Mouse (Mus musculus): ENCODE results near the gene Mrtfb.

The Mrtfb gene

DNA sequence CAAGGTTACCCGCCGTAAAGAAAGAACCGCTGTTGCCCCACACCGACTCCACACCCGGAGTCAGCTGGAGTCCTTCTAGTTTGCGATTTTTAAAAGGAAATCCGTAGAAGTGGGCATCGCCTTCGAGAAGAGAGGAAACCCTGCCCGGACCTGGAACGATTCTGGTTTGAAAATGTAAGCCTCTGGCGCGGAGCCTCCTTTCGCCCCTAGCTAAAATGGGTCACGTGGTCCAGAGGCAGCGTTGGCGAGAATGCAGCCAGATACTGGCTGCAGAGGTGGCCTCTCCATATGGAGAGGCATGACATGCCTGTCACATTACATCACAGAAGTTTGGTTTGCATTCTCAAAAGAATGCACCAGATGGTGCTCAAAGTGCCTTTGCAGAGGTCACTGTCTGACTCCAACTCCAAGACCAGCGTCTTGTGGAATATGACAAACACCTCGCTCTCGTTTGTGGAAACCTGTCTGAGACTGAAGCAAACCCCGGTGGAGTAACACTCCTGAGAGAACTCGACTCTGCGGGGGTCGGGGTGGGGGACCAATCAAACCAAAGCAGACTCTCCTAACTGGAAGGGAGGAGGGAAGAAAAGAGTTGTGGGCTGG, 181.6 kb downstream of the Mrtfb start:
- peak; percentile 56 for DNase-seq (ENCODE audit: low spot score)

DNA sequence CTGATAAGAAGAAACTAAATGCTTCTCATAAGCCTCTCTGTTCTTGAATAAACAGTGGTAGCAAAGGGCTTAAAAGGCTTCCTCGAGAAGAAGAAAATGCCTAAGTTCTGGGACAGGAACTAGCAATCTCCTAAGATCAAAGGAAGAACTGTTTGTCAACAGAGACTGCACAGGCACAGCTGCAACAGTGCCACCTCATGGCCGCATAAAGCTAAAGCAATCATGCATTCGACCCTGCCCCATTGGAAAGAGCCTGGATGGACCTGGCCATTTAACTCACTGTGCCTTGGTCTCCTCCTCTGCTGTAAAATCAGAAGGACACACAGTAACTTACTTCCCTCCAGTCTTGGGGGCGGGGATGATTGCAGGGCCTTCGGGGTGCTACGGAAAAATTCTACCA, 184.2 kb downstream of the Mrtfb start:
- no peak for DNase-seq (ENCODE audit: low spot score)

DNA sequence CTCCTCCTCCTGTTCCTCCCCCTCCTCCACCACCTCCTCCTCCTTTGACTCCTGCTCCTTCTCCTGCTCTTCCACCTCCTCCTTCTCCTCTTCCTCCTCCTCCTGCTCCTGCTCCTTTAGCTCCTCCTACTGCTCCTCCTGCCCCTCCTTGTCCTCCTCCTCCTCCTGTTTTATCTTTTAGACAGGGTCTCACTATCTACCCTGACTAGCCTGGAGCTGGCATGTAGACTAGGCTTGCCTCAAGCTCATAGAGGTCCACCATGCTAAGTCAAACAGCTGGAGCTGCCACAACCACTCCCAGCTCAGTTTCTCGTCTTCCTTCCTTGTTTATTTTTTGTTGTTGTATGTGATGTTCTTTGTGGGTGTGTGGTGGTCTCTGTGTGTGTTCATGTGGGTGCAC, 187.5 kb downstream of the Mrtfb start:
- DNase-seq (ENCODE audit: low spot score): no peak

DNA sequence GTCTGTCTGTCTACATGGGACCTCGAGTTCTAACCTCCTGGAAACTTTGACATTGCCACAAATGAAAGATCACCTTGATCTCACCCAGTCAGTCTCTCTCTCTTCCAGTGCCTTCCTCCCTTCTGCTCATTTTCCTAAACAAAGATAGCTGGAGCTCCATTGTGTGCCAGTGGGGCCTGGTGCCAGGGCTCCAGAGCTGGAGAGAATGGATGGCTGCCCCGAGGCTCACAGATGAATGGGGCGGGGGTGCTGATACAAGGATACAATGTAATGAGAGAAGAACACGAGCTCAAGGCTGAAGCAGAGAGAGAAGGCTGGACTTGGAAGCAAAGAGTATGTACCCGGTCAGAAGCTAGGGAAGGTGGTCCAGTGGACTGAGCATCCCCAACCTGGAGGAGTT, 189.2 kb downstream of the Mrtfb start:
- DNase-seq (ENCODE audit: low spot score): peak; percentile 87

DNA sequence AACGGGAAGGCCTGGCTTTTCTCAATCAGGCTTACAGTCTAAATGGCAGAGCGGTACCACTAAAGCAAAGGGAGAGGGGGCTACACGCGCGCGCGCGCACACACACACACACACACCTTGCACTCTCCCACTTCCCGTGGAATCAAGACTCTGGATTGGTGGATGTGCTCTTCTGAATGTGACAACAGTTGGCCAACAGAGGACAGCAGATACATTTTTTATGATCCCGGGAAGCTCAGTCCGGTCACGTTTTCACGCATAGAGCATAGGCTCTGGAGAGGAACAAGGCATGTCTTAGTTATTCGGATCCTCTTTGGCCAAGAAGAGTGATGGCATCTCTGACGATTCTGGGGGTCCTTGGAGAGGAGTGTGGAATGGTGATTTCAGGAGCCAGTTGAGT, 190.2 kb downstream of the Mrtfb start:
- DNase-seq (ENCODE audit: low spot score): no peak

DNA sequence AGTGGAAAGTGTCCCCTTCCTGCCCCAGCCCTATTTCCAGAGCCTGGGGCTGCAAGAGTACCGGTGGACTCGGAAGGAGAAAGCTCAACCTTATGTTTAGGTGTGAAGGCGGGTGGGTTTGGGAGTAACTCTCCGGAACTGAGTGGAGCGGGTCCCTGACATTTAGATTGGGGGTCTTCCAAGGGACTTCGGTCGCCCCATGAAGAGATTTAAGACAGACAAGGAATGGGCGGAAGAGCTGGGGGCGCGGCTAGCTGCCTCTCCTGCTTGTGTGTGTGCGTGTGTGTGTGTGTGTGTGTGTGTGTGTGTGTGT, 190.6 kb downstream of the Mrtfb start:
- DNase-seq (ENCODE audit: low spot score): no peak

DNA sequence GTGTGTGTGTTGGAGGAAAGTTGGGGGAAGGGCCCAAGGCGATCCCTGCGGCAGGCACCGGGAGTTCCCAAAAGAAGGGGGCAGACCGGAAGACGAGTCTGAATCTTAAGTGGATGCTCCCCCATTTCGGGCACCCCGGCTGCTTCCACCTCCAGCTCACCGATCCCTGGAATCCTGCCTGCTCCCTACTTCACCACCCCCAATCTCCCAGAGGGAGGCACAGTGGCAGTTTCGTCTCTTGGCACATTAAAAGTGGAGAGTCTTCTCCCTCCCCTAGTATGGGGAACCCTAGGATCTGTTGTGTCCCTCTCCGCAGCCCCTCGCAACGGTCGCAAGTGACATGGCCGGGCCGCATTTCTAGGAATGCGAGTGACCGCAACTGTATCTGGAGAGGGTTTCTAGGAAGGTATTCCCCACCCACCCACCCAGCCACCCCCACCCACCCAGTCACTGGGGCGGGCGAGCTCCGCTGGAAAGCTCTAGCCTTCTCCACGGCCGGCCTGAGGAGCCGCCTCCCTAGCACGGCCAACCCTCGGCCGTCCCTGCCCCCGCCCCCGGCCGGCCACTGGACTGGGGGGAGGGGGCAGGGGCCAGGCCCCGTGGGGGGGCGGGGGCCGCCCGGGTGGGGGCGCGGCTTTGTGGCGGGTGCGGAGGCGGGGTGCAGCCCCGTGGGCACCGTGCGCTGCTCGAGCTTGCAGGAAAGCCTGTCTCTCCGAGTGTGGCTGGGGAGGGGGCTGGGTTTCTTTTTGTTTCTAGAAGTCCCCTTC, 191.2 kb downstream of the Mrtfb start:
- DNase-seq (ENCODE audit: low spot score): peak; percentile 69

DNA sequence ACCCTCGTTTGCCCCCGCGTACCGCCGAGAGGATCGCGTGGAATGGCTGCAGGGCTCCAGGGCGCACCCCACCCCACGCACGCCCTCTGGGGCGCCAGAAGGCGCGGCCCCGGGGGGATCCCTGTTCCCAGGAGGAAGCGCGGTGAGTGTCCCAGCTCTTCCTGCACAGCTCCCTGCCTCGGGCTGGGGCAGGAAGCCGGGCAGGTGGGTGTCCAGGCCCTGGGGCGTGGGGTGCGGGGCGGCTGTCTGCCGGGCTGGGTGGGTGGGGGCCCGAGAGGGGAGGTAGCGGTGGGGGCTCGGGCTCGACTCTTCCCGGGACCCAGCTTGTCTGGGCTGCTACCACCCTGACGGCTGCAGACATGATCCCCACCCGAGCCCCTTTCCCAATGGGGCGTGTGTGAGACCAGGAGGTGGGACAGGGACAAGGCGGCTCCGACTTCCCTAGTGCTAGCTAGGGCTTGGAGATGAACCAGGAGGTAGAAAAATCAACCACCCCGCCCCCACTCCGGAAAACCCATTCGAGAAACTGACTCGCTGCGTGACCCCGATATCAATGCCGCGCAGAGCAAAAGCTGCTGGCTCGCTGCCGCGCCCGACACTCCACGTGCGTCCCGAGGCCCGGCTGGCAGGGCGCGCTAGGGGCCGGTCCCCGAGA, 191.9 kb downstream of the Mrtfb start:
- peak; percentile 51 for DNase-seq (ENCODE audit: low spot score)

DNA sequence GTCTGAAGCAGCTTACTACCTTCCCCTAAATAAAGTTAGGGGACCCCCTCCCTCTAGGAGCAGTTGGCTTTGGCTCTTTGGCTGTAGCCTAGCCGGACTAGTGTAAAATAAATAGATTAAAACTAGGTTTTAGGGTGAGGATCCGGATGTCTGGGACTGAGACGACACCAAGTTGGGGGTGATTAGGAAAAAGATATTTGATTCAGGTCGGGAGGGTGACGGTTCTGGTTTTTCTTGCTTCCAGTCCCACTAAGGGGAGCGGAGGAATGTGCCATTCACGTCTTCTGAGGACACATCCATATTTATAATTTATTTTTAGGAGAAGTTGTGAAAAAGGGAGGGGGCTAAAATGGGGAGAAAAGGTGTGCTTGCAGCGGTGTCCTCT, 192.4 kb downstream of the Mrtfb start:
- no peak for DNase-seq (ENCODE audit: low spot score)

DNA sequence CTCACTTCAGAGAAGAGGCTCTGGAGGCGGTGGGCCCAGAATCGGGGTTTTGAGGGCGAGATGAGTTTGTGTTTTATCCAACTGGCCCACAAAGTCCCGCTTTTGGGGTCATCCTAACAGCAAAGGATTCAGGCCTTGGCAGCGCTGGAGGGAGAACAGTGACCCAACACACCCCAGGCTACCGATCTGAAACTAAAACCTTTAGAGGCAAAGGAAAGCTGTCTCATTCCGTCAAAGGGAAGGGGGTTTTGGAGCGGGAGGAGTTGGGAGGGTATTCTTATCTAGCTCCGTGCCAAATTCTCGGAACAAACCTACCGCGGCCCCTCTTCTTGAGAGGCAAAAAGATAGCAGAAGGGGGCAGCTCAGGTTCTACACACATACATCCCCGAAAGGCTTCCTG, 193.2 kb downstream of the Mrtfb start:
- DNase-seq (ENCODE audit: low spot score): no peak

DNA sequence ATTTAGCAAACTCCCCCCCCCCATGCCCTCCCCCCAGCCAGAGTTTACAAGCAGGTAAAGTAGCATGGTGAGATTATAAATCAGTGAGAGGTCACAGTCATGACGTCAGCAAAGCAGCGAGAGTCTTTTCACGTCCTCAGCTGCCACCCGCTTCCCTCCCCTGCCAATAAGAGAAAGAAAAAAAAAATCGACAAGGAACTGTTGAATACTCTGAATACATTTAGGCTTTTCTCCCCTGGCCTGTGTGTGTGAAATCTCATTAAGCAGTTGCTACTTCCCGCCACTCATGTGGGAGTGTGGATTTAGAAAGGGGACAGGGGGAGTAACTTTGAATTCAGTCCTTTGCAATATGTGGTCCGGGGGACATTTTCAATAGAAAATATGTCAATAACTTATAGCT, 194.6 kb downstream of the Mrtfb start:
- DNase-seq (ENCODE audit: low spot score): no peak

DNA sequence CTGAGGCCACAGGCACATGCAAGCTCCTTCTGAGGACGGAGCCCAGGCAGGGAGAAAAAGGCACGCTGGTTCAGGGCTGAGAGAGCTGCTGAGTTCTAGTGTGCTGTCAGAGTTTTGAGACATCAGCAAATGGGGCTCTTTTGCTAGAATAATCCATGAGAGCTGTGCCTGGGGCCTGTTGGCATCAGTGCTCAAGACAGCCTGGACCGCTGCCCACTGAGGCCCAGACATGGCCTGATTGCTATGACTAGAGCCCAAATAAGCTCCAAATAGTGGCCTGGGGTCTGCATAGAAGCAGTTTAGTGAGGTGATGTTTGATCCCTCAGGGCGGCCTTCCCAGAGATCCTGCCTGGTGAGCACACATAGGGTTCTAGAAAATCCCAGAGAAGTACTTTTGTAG, 195.7 kb downstream of the Mrtfb start:
- no peak for DNase-seq (ENCODE audit: low spot score)

DNA sequence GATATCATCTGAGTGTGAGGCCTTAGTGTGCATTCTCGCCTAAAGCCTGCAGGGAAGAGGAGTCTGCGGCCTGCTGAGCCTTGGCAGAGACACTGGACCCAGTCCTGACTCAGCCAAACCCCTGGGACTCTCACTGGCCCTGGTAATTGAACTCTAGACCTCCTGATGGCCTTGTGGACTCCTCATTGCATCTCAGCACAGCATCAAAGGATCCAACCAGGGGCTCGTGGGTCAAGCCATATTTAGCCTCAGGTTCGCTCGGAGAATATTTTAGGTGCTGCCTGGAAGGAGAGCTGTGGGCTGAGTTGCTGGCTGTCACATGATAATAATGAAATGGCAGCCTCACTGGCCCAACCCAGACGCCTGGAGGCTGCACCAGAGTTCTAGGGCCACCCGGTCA, 196.4 kb downstream of the Mrtfb start:
- no peak for DNase-seq (ENCODE audit: low spot score)

DNA sequence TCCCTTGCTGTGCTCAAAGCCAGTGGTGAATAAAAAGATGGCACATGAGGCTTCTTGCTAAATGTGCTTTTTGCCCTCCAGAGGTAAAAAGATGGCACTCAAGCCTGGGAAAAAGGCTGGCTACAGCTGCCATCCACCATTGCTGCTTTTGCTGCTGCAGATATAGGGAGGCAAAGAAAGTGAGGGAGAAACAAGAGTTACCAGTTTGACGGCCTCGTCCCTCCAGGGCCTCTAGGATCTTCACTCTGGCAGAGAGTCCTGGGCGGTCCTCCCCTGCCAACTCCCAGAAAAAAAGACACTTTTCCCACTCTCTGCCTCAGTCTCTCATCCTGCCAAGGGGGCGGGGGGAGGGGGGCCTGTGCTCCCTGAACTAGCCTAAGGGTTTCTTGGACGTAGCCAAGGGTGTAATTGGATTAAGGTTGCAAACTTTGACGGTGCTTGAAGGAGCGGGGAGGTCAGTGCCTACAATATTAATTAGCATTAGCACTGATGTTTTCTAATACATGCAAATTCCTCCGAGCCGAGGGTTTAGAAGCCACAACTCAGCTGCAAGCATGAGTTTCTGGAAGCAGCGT, 197.8 kb downstream of the Mrtfb start:
- no peak for DNase-seq (ENCODE audit: low spot score)

DNA sequence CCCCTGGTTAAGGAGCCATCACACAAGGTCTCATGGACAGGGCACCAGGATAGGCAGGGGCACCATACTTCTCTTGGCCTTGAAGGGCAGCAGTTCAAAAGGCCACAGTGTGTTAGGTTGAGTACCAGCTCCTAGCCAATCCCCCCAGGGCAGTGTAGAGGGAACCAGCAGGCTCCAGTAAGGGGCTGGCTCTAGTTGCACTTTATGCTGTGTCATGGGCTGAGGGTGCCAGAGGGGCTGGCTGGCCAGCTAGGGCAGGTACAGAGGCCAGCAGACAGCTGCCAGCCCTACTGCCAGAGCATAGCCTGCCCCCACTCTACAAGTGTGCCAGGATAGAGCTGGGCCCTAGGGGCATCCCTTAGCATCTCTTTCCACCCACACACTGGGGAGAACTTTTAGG, 199.3 kb downstream of the Mrtfb start:
- DNase-seq (ENCODE audit: low spot score): no peak

DNA sequence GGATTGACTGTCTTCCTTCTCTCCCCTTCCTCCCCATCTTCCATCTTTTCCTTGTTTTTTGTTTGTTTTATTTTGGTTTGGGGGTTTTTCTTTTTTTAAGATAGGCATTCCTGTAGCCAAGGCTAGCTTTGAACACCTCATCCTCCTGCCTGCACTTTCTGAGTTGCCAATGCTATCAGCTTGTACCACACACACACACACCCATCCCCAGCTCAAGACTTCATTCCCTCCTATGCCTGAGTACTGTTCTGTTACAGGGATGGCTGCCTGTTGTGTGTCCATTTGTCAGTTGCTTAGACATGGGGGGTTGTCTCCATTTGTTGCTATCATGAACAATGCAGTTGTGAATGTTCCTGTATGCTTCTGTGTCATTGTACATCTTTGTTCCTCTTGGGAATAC, 202.3 kb downstream of the Mrtfb start:
- no peak for DNase-seq (ENCODE audit: low spot score)

DNA sequence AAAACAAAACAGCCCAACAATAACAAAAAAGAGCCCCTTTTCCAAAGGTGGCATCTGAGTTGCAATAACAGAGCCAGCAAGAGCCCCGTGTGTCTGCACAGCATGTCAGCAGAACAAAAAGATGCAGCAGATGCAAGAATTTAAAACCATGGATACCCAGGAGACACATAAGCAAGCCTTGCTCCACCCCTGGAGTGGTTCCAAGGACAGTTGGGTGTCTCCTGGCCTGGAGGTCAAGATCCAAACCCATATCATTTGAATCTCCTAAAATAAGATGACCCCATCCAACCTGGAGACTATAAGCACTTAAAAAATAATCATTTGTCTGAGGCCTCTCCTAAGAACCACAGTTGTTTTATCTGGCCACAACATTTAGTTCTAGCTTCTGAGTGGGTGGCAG, 203.8 kb downstream of the Mrtfb start:
- DNase-seq (ENCODE audit: low spot score): no peak

DNA sequence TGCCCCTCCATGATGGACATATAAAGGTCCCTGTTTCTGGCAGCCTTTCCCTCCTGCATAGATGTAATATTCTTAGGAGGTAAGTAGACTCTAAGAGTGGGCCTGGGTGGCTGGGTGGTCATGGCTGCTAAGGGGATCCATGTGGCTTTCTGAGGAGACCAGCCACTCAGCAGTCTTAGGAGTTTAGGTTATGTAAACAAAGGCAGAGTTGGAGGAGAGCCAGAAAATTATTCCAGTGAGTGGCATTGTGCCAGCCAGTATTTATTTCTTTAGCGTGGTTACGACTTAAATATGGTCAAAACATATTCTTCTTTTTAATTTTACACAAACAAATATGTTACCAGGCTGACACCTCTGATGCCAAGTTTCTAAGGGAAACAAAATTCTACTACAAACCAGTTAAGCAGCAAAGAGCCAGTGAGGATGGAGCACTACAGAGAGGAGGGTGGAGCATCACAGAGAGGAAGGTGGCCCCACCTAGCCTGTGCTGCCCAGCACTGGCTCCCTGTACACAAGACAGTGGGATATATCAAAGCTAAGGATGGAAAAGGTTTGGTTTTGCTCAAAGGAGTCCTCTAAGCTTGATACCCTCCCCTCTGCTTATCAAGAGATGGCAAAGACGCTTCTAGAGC, 204.6 kb downstream of the Mrtfb start:
- DNase-seq (ENCODE audit: low spot score): no peak

DNA sequence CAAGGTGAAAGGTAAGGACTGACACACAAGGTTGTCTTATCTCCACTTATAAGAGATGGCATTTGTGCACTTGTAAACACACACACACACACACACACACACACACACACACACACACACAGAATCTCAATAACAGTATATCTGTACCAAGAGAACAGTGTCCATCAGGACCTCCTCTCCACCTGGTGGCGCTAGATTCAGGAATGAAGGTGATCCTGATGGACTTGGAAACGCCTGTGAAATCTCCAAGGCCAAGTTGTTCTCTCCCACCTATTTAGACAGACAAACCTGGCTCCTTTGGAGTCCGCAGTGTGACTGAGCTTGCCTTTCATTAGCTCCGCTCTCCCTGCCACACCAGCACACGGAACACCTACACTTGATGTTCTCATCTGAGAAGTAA, 208.4 kb downstream of the Mrtfb start:
- DNase-seq (ENCODE audit: low spot score): no peak

Measured in testis, postnatal 14 days (tissue).